Mouse (Mus musculus) bone marrow macrophage, adult 2 months (primary cell): ENCODE data around the gene Ednrb.

Source experiments
- CTCF ChIP-seq: IDR thresholded peaks from 2 replicates; pipeline ENCODE4 v1.5.1; 2012; ENCODE audit warnings: low read depth, mild to moderate bottlenecking, low read length, moderate library complexity
- POLR2A ChIP-seq: IDR thresholded peaks from 2 replicates; pipeline ENCODE4 v1.6.1; 2012; ENCODE audit warnings: mild to moderate bottlenecking, low read depth, low read length, borderline replicate concordance

DNA sequence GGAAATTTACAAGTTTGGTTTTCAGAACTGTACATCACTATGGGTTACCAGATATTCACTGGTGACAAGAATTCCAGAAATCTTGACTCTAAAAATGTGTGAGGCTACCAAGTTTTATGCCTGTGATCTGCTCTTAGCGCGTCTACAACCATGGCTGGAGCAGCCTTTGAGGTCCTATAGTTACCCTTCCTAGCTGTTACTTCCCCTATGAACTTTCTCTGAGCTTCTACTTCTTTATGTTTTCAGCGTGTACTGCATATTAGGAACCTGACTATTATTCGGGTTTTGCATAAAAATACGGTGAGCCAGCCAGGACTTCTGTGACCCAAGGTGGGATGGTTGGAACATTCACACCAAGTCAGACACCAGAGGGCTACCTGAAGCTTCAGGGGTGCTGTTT lies 18.3 kb downstream of the Ednrb start:
- no peak for TF ChIP-seq CTCF
- TF ChIP-seq POLR2A, result no peak
